Mouse (Mus musculus) limb, embryonic 15.5 days (tissue): ENCODE results near the gene Clmn. TPM values are rescaled to one million over a fixed set of nuclear protein-coding genes. Genes with fewer than 3 reads are reported as not detected.

Experiments
- ATAC-seq: fragments of 200-750 bp; cut with Nextera tagmentation; 2 replicates; pipeline ENCODE4 v1.8.0; 2017; ENCODE audit warnings: low read depth, moderate TSS enrichment; ENCODE audit not compliant: insufficient number of reproducible peaks, low FRiP score, low TSS enrichment
- H3K27ac ChIP-seq: fragments of 300-500 bp; sonication (generic); 2 replicates; pipeline ENCODE4 v1.5.1; 2015; ENCODE audit warnings: moderate library complexity, mild to moderate bottlenecking, inconsistent platforms
- H3K27me3 ChIP-seq: fragments of 300-500 bp; sonication (generic); 2 replicates; pipeline ENCODE4 v1.6.1; 2015; ENCODE audit warnings: inconsistent platforms
- H3K36me3 ChIP-seq: fragments of 300-500 bp; sonication (generic); 2 replicates; pipeline ENCODE4 v1.6.1; 2015; ENCODE audit warnings: inconsistent platforms
- H3K4me1 ChIP-seq: fragments of 300-500 bp; sonication (generic); 2 replicates; pipeline ENCODE4 v1.6.1; 2015; ENCODE audit warnings: inconsistent platforms
- H3K4me2 ChIP-seq: fragments of 300-500 bp; sonication (generic); 2 replicates; pipeline ENCODE4 v1.6.1; 2015; ENCODE audit warnings: mild to moderate bottlenecking, inconsistent platforms
- H3K4me3 ChIP-seq: fragments of 300-500 bp; sonication (generic); 2 replicates; pipeline ENCODE4 v1.5.1; 2015; ENCODE audit warnings: mild to moderate bottlenecking, inconsistent platforms
- H3K9ac ChIP-seq: fragments of 300-500 bp; sonication (generic); 2 replicates; pipeline ENCODE4 v1.6.1; 2015; ENCODE audit warnings: inconsistent platforms
- H3K9me3 ChIP-seq: fragments of 300-500 bp; sonication (generic); 2 replicates; pipeline ENCODE4 v1.6.1; 2016; ENCODE audit warnings: inconsistent platforms
- WGBS: fragments of 180-500 bp; shearing (Covaris S2); methylation state at CpG from one replicate; pipeline ENCODE4 v1.1.7; 2015; 5-methylcytosine and 5-hydroxymethylcytosine counted together
- polyA plus RNA-seq: library from polyadenylated mRNA; unstranded; fragments of >200 nt; fragmentation: Nextera tagmentation; extraction: Ambion mirVana; gene quantifications from 2 replicates; pipeline ENCODE4 v1.2.1, GENCODE M21; 2015

Gene Clmn
- polyA plus RNA-seq, 1 experiment from 2014 or later: 2.2 TPM

GRCm38 (mm10) chr12:104808421-104809067, 56.3 kb downstream of the Clmn start:
- no peaks in the 10 kb centered on the region for H3K9me3 ChIP-seq
- ATAC-seq: peak; percentile 81
- peak overlapping the region; percentile 26; the same call in 1 of the 2 replicates for H3K4me2 ChIP-seq
- H3K36me3 ChIP-seq: no peaks in the 10 kb centered on the region
- H3K9ac ChIP-seq: no peak overlapping the region
- H3K4me1 ChIP-seq: peaks cover 49% of the 10 kb centered on the region
- peak overlapping the region; percentile 62; the same call in 1 of the 2 replicates for H3K27ac ChIP-seq
- H3K27me3 ChIP-seq: peaks cover 59% of the 10 kb centered on the region
- 29% methylated on average over 17 of the region's 17 CpGs for WGBS
- H3K4me3 ChIP-seq: no peak overlapping the region

DNA sequence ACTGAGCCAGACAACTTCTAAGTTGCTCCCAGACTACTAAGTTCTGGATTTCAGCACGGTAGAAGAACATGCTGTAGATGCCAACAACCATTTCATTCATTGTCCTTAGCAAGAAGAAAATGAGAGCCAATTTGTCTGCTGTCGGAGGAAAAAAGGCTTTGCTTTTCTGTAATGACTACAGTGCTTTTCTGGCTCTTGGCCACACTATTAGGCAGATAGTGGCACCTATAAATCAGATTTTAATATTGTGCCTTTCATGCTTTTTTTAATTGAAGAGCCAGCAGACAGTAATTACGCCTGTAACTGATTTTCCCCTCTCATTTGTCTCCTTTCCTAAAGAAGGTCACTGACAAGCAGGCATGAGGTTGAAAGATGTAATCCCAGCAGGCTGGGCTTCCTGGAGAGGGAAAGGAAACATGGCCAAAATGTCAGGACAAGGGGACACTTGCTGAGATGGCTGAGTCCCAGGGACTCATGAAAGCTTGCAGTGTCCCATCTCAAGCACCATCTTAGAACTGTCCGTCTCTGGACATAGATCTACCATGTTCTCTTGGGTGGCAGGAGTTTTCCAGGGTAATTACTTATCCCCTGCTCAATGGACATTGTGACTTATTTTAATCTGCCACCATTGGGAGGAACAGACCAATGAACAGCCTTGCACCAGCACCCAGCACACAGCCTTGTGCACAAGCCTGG, 58.0 kb downstream of the Clmn start:
- H3K4me2 ChIP-seq: no peak overlapping the region
- H3K9me3 ChIP-seq: no peaks in the 10 kb centered on the region
- ATAC-seq: no peak
- H3K4me3 ChIP-seq: no peak overlapping the region
- peaks cover 54% of the 10 kb centered on the region for H3K4me1 ChIP-seq
- H3K27me3 ChIP-seq: peaks cover 55% of the 10 kb centered on the region
- no peak overlapping the region for H3K9ac ChIP-seq
- WGBS: 44% methylated on average over 4 of the region's 4 CpGs
- no peaks in the 10 kb centered on the region for H3K36me3 ChIP-seq
- H3K27ac ChIP-seq: no peak overlapping the region

DNA sequence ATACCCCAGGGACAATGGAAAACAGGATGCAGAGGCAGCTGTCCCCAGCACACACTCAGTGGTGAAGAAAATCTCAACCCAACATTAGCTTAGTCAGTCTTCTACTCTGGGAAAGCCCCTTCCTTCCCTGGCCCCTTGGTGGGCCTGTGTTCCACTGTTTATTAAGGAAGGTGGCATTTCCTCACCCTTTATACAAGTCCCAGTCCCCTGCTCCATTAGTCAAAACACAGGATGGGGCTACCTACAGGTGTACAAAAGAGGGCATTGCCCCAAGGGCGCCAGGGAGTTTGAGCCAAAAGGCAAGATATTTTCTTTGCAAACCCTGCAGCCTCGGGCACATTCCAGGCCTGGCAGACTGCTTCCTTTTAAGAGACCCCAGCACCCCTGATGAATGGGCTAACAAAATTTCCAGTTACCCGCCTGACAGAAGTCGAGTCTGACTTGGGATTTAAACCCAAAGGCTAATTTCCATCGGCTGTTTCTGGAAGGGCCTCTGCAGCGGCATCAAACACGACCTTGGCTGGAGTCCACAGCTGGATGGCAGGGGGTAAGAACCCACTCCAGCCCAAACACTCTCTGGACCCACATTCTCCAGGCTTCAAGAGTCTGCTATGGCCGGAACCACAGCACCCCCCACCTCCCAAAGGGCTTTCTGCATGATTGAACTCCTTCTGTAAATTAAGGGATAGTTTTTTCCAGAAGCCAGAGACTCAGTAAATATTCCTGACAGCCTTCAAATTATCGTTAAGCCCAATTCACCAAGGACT, 63.2 kb downstream of the Clmn start:
- H3K4me2 ChIP-seq: no peak overlapping the region
- WGBS: 22% methylated on average over 9 of the region's 9 CpGs
- H3K4me3 ChIP-seq: no peak overlapping the region
- H3K9ac ChIP-seq: no peak overlapping the region
- peaks cover 47% of the 10 kb centered on the region for H3K27me3 ChIP-seq
- peaks cover 15% of the 10 kb centered on the region; the same call in 1 of the 2 replicates for H3K9me3 ChIP-seq
- H3K36me3 ChIP-seq: peaks cover 25% of the 10 kb centered on the region
- no peak for ATAC-seq
- no peak overlapping the region for H3K27ac ChIP-seq
- H3K4me1 ChIP-seq: peaks cover 20% of the 10 kb centered on the region

DNA sequence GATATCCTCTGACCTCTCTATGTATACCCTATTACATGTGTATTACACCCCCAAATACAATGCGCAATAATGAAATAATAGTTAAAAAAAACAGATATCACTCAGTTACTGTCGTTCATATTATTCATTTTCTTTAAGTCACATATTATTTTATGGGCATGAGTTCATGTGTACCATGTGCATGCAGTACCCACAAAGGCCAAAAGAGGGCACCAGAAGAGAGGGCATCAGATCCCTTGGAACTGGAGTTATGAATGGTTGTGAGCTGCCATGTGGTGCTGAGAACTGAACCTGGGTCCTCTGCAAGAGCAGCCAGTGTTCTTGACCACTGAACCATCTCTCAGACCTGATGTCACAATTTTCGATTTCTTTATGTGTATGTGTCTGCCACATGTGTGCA, 65.5 kb downstream of the Clmn start:
- WGBS: 98% methylated on average over 3 of the region's 3 CpGs
- Histone ChIP-seq H3K4me1 (peaks cover 19% of the 10 kb centered on the region), H3K36me3 (peaks cover 25% of the 10 kb centered on the region), H3K27me3 (peaks cover 32% of the 10 kb centered on the region), H3K4me3 (no peak overlapping the region), H3K4me2 (no peak overlapping the region), H3K27ac (no peak overlapping the region), H3K9me3 (peaks cover 15% of the 10 kb centered on the region; the same call in 1 of the 2 replicates), H3K9ac (no peak overlapping the region)
- no peak for ATAC-seq

- Histone ChIP-seq H3K4me2 (no peak overlapping the region), H3K4me3 (no peak overlapping the region), H3K27me3 (peaks cover 23% of the 10 kb centered on the region), H3K9ac (no peak overlapping the region), H3K36me3 (peaks cover 25% of the 10 kb centered on the region), H3K9me3 (peaks cover 15% of the 10 kb centered on the region; the same call in 1 of the 2 replicates), H3K27ac (no peak overlapping the region), H3K4me1 (peaks cover 20% of the 10 kb centered on the region)
- 97% methylated on average over 6 of the region's 6 CpGs for WGBS
- ATAC-seq: no peak
These were observed 67.0 kb downstream of the Clmn start for GRCm38 (mm10) chr12:104797905-104798304.

- Histone ChIP-seq H3K9me3 (peaks cover 15% of the 10 kb centered on the region; the same call in 1 of the 2 replicates), H3K27ac (no peak overlapping the region), H3K4me1 (peaks cover 10% of the 10 kb centered on the region), H3K27me3 (peaks cover 19% of the 10 kb centered on the region), H3K9ac (no peak overlapping the region), H3K36me3 (peaks cover 25% of the 10 kb centered on the region), H3K4me2 (no peak overlapping the region), H3K4me3 (no peak overlapping the region)
- 90% methylated on average over 11 of the region's 11 CpGs for WGBS
- no peak for ATAC-seq
These were observed 68.1 kb downstream of the Clmn start for GRCm38 (mm10) chr12:104796635-104797378.

- Histone ChIP-seq H3K27ac (no peak overlapping the region), H3K9ac (no peak overlapping the region), H3K36me3 (peaks cover 27% of the 10 kb centered on the region), H3K4me3 (no peak overlapping the region), H3K4me2 (no peak overlapping the region), H3K9me3 (peaks cover 15% of the 10 kb centered on the region; the same call in 1 of the 2 replicates), H3K4me1 (0 out of 2 replicates have a peak, but pooled peaks cover 3% of the 10 kb centered on the region), H3K27me3 (peaks cover 16% of the 10 kb centered on the region)
- no peak for ATAC-seq
- 78% methylated on average over 5 of the region's 5 CpGs for WGBS
These were observed 69.9 kb downstream of the Clmn start for GRCm38 (mm10) chr12:104794957-104795356.

- no peak for ATAC-seq
- WGBS: 30% methylated on average over 12 of the region's 12 CpGs
- Histone ChIP-seq H3K4me1 (0 out of 2 replicates have a peak, but pooled peaks cover 3% of the 10 kb centered on the region), H3K9me3 (peaks cover 8% of the 10 kb centered on the region; the same call in 1 of the 2 replicates), H3K36me3 (peaks cover 18% of the 10 kb centered on the region), H3K27ac (no peak overlapping the region; the same call in 1 of the 2 replicates), H3K4me2 (no peak overlapping the region), H3K27me3 (peaks cover 20% of the 10 kb centered on the region), H3K4me3 (no peak overlapping the region), H3K9ac (no peak overlapping the region)
These were observed 71.4 kb downstream of the Clmn start for GRCm38 (mm10) chr12:104793486-104793885.

GRCm38 (mm10) chr12:104777603-104778002, 87.3 kb downstream of the Clmn start:
- ATAC-seq: no peak
- no peaks in the 10 kb centered on the region for H3K9me3 ChIP-seq
- no peak overlapping the region for H3K4me2 ChIP-seq
- peaks cover 24% of the 10 kb centered on the region; the same call in 1 of the 2 replicates for H3K36me3 ChIP-seq
- no peak overlapping the region for H3K9ac ChIP-seq
- peaks cover 19% of the 10 kb centered on the region; the same call in 1 of the 2 replicates for H3K27me3 ChIP-seq
- no peak overlapping the region for H3K27ac ChIP-seq
- 82% methylated on average over 1 of the region's 1 CpGs for WGBS
- H3K4me3 ChIP-seq: no peak overlapping the region
- H3K4me1 ChIP-seq: no peaks in the 10 kb centered on the region

DNA sequence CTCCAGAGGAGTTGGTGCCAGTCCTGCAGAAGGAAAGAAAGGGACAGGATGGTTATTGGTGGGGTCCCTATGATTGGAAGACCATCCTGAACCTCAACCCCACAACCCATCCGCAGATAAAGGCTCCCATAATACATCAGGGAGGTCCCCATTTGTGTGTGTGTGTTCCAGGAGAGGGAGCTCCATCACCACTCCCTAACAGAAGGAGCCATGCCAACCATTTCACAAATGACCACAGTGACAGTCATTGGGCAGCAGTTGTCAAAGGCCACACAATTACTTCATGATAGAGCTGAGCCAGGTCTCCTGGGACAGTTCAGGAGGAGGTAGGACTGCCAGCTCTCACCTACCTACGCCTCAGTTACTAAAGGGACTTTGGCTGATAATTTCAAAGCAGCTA, 92.9 kb downstream of the Clmn start:
- H3K4me3 ChIP-seq: no peak overlapping the region
- H3K27ac ChIP-seq: no peak overlapping the region
- no peak for ATAC-seq
- 82% methylated on average over 2 of the region's 2 CpGs for WGBS
- H3K27me3 ChIP-seq: peaks cover 25% of the 10 kb centered on the region; the same call in 1 of the 2 replicates
- H3K4me1 ChIP-seq: peaks cover 28% of the 10 kb centered on the region
- 0 out of 2 replicates have a peak, but pooled peaks cover 3% of the 10 kb centered on the region for H3K36me3 ChIP-seq
- H3K4me2 ChIP-seq: no peak overlapping the region
- H3K9me3 ChIP-seq: no peaks in the 10 kb centered on the region
- H3K9ac ChIP-seq: no peak overlapping the region

- H3K4me1 ChIP-seq: peaks cover 39% of the 10 kb centered on the region
- no peak overlapping the region for H3K27ac ChIP-seq
- ATAC-seq: peak; percentile 68; the same call in 1 of the 2 replicates
- H3K36me3 ChIP-seq: 0 out of 2 replicates have a peak, but pooled peaks cover 3% of the 10 kb centered on the region
- H3K9me3 ChIP-seq: no peaks in the 10 kb centered on the region
- H3K9ac ChIP-seq: no peak overlapping the region
- H3K4me2 ChIP-seq: no peak overlapping the region
- H3K4me3 ChIP-seq: no peak overlapping the region
- peaks cover 28% of the 10 kb centered on the region; the same call in 1 of the 2 replicates for H3K27me3 ChIP-seq
- WGBS: 23% methylated on average over 10 of the region's 10 CpGs
These were observed 95.6 kb downstream of the Clmn start for GRCm38 (mm10) chr12:104769201-104769785.
